Mouse (Mus musculus) thymus, adult 2 months (tissue): ENCODE data around the gene Gm20388.

Experiments used
- CTCF ChIP-seq: fragments of 200-500 bp; IDR thresholded peaks from 2 replicates; pipeline ENCODE4 v1.5.1; 2012; ENCODE audit warnings: mild to moderate bottlenecking, control low read depth, low read length, moderate library complexity, borderline replicate concordance; ENCODE audit not compliant: control insufficient read depth, poor library complexity, insufficient read depth; ENCODE audit errors: extremely low read depth
- POLR2A ChIP-seq: fragments of 200-500 bp; IDR thresholded peaks from 2 replicates; pipeline ENCODE4 v1.6.1; 2012; ENCODE audit warnings: mild to moderate bottlenecking, low read length, control low read depth, moderate library complexity; ENCODE audit not compliant: control insufficient read depth, poor library complexity, insufficient read depth; ENCODE audit errors: extremely low read depth

DNA sequence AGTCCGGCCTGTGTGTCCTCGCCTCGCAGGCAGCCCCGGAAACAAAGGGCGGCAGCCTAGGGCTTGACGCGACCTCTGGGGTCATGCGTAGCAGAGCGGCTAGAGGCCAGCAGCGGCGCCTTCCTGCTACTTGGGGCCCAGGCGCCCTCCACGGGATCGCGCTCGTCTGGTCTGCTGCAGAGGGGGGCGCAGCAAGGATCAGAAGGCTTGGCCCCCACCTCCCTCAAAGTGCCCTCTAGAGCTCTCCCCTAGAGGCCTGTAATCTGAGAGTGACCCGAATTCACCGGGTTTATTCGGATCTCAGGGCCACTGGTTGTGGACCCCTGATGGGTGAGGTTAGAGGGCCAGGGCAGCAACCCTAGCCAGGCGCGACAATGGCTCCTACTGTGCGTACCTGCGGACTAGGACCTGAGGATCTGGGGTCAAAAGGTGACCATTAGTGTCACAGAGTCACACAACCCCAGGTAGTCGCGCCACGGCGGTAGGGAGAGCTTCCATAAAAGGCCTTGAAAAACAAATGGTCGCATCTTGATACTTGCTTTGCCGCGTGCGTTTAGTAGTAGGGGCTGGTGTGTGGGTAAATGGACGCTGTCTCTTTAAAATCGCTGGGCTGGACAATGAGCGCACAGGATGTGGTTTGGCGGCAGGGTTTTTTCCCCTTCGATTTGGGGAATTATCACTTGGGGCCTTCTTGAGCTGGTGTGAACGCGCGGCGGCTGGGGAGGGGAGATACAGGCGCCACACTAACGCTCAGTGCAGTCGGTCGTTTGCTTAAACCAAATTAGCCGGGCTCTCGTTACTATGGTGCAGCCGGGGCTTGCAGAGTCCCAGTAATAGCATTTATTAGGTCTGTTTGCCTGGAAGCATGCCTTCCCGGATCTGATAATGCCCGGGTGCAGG lies 576.1 kb downstream of the Gm20388 start:
- no peak for TF ChIP-seq CTCF
- no peak for TF ChIP-seq POLR2A
